Mouse (Mus musculus) T-helper 17 cell (primary cell): ENCODE data around the gene Pold1.

Experiments
- in situ Hi-C, 2 experiments: fragments of 300-600 bp; cut with MboI, MseI; formaldehyde crosslinking; loops; 1 replicate in 1 of 2; 2 replicates in 1 of 2; pipeline ENCODE4 v1.15.1; 2025; ENCODE audit warnings: high pct_unique_total_duplicates in 2 of 2

Gene Pold1

GRCm38 (mm10) chr7:44526414-44527154 lies 22.1 kb downstream of the Pold1 start:
- in situ Hi-C loops: no loop called here

GRCm38 (mm10) chr7:44525126-44525832 lies 23.4 kb downstream of the Pold1 start:
- in situ Hi-C loops: no loop called here

DNA sequence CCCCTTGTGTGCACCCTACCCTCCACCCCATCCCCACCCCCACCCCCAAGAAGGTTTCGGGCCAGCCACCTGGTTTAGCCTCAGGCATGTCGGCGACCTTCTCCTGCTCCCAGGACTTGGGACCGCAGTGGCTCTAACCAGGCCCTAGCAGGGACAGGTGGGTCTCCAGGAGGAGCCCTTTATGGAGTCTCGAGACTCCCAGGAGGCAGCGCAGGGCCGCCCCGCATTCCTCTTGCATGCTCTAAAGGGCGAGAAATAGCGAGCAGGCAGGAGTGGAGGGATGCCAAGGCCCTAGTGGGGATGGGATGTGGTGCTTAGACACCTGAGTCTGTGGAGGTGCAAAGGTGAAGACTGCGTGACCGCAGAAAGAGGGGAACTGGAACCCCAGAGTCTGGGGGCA lies 24.1 kb downstream of the Pold1 start, which contains the start of gene Mybpc2:
Gene Mybpc2 (minus strand): TSS at position 155 of the 400 bp plus-strand sequence.
- in situ Hi-C loops: no loop called here

GRCm38 (mm10) chr7:44523056-44523455 lies 25.6 kb downstream of the Pold1 start:
- in situ Hi-C loops: no loop called here

- in situ Hi-C loops: no loop called here
Observed at GRCm38 (mm10) chr7:44521710-44522109, 26.9 kb downstream of the Pold1 start.

DNA sequence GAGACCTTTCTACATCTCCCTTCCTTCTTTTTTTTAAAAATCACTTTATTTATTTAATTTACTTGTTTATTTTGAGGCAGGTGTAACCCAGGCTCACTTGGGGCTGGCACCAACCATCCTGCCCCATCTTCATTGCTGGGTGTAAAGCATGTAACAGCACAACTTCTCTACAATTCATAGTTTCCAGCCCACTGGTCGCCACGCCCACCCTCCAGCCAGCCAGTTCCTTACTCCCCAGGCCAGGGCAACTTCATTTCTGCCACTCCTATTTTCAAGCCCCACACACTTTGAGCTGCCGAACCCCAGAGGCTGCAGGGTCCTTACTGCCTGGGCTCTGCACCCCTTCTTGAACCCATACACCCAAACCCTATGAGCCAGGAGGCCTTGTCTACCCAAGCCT lies 27.7 kb downstream of the Pold1 start:
- in situ Hi-C loops: no loop called here

- in situ Hi-C loops: no loop called here
Observed at GRCm38 (mm10) chr7:44519240-44519913, 29.3 kb downstream of the Pold1 start.

GRCm38 (mm10) chr7:44507491-44507890 lies 41.2 kb downstream of the Pold1 start:
- in situ Hi-C loops: no loop called here

GRCm38 (mm10) chr7:44501563-44502115 lies 47.0 kb downstream of the Pold1 start:
- in situ Hi-C loops: no loop called here

GRCm38 (mm10) chr7:44500046-44500445 lies 48.6 kb downstream of the Pold1 start:
- in situ Hi-C loops: no loop called here

DNA sequence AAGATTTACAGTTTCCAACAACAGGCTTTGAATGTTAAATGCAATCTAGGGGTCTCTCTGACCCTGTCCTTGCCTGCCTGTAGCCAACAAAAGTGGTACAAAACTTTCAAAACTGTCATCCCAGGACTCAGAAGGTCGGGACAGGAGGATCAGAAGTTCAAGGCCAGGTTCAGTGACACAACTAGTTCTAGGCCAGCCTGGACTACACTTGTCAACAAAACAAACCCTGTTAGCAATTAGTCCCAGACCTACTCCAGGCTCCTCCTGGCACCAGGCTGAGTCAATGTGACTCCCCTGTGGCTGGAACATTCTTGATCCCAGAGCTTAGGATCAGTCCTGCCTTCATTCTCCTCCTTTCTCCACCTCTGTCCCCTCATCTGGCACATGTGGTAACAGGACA lies 49.7 kb downstream of the Pold1 start:
- in situ Hi-C loops: no loop called here

GRCm38 (mm10) chr7:44497361-44498055 lies 51.1 kb downstream of the Pold1 start:
- in situ Hi-C loops: no loop called here

- in situ Hi-C loops: no loop called here
Observed at GRCm38 (mm10) chr7:44496771-44497109, 51.9 kb downstream of the Pold1 start.

DNA sequence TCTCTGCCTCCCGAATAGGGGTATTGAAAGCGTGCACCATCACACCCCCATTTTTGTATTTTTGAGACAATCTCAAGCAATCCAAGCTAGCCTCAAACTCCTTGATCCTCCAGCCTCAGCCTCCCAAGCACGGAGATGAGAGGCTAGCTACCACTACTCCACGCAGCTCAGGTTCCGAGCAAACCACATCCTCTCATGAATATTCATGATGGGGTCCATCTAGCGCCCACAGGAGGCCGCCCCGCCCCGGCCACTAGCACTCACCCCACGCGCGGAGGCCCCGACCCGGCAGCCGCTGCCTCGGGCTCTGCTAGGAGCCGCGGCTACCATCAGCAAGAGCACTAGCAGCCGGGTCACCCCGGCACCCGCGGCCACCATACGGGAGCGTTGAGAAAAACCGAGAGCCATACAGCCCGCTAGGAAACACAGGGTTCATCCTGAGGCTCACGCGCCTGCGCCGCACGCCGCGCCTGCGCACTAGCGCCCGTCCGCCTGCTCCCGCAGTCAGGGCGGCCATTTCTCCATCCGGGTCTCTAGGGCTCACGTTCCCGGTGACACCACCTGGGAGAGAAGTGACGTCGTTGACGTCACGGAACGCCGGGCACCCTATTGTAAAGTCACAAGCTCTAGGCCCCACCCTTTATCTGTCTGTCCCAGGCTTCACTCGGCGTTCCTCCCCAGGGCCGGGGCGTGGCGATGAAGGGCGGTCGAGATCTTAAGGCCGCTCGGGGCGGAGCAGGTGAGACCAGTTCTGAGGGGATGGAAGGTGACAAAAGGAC lies 52.5 kb downstream of the Pold1 start, which contains the start of the genes Emc10 and Fam71e1:
Gene Emc10 (minus strand): TSS at position 538 of the 779 bp plus-strand sequence.
Gene Fam71e1 (plus strand): TSS at position 590 of the 779 bp plus-strand sequence.
- in situ Hi-C loops: no loop called here

- in situ Hi-C loops: no loop called here
Observed at GRCm38 (mm10) chr7:44495086-44495485, 53.6 kb downstream of the Pold1 start.

DNA sequence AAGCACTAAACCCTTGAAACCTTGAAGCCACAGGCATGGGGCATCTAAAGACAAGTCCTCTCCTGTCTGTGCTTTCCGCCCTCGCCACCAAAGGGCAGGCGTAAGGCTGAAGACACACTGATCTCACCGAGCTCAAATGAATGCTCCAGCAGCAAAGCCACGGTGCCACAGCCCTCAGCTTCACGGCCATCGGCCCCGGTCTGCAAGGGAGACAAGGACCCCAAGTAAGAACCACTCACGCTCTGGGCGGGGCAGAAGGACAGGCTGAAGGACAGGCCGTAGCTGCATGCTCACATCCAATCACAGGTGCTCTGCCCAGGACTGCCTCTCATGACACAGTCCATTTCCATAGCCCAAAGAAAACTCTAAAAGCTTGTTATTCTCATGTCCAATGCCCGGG lies 54.0 kb downstream of the Pold1 start:
- in situ Hi-C loops: no loop called here

GRCm38 (mm10) chr7:44492166-44492826 lies 56.4 kb downstream of the Pold1 start:
- in situ Hi-C loops: no loop called here

DNA sequence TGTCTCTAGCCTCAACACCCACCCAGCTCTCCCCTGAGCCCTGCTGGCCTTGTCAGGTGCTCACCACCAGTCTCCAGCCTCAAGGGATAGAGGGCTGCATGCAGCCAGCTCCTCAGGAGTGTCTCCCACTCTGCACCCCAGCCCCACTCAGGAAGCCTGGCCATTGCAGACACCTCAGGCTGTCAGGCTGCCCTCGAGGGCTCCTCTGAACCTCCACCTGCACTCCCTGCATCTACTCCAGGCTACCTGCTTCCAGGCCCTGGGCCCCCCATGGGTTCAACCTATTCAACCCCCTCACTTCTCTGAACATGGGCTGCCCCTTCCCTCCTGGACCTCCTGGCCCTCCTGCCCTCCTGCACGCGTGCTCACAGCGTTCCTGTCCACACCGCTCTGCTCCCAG lies 57.3 kb downstream of the Pold1 start:
- in situ Hi-C loops: no loop called here

GRCm38 (mm10) chr7:44490281-44490680 lies 58.4 kb downstream of the Pold1 start:
- in situ Hi-C loops: no loop called here

DNA sequence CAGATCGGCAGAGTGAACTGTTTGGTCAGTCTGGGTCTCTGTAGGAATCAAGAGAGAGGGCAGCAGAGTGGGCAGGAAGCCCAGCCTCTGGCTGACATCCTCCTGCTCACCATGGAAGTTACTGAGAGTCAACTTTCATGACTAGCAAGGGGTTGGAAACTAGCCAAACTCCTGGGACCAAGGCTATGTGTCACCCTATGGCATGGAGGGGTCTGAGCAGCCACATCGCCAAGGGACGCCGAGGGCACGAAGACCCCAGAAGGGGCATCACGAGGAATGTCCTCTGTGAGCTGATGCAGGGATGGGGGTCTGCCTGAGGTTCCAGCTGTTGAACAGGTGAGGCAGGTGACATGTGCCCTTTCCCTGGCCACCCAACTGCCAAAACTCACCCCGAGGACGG lies 60.1 kb downstream of the Pold1 start:
- in situ Hi-C loops: loop anchor here in 1 of 2 experiments (5.0 kb wide), 1 partner anchor 226 kb away; the partner anchor contains the start of gene Gm15517
